Mouse (Mus musculus) C2C12 (cell line): ENCODE data around the gene Ms4a18. TPM values are rescaled to one million over a fixed set of nuclear protein-coding genes. Genes with fewer than 3 reads are reported as not detected.

Experiments used
- H3K27me3 ChIP-seq: one replicate; pipeline ENCODE4 v1.6.1; 2011; ENCODE audit not compliant: control insufficient read depth, insufficient read depth, insufficient read length
- H3K36me3 ChIP-seq: one replicate; pipeline ENCODE4 v1.6.1; 2011; ENCODE audit not compliant: control insufficient read depth, insufficient read depth
- H3K4me3 ChIP-seq: one replicate; pipeline ENCODE4 v1.5.1; 2011; ENCODE audit warnings: mild to moderate bottlenecking, control low read depth; ENCODE audit not compliant: poor library complexity, insufficient read depth, severe bottlenecking
- H3K79me2 ChIP-seq: one replicate; pipeline ENCODE4 v1.6.1; 2011; ENCODE audit not compliant: control insufficient read depth, insufficient read depth
- H3K79me3 ChIP-seq: one replicate; pipeline ENCODE4 v1.6.1; 2011; ENCODE audit warnings: low read depth, control low read depth
- H3ac ChIP-seq: one replicate; pipeline ENCODE3; 2011; ENCODE audit warnings: low read depth; ENCODE audit not compliant: control insufficient read depth, insufficient read length
- CEBPB ChIP-seq: IDR thresholded peaks from one replicate; pipeline ENCODE4 v1.6.1; 2011; ENCODE audit warnings: low read depth, mild to moderate bottlenecking, control low read depth, moderate library complexity
- CTCF ChIP-seq: IDR thresholded peaks from one replicate; pipeline ENCODE4 v1.5.1; 2011; ENCODE audit not compliant: control insufficient read depth, insufficient read depth, insufficient read length
- FOSL1 ChIP-seq: IDR thresholded peaks from one replicate; pipeline ENCODE4 v1.8.0; 2011; ENCODE audit warnings: mild to moderate bottlenecking, low read length; ENCODE audit not compliant: poor library complexity, insufficient read depth, severe bottlenecking
- MAX ChIP-seq: IDR thresholded peaks from one replicate; pipeline ENCODE4 v1.6.1; 2011; ENCODE audit warnings: mild to moderate bottlenecking, control low read depth
- MYOD1 ChIP-seq: IDR thresholded peaks from one replicate; pipeline ENCODE4 v1.6.1; 2011; ENCODE audit warnings: low read depth; ENCODE audit not compliant: control insufficient read depth, insufficient read length
- MYOG ChIP-seq: IDR thresholded peaks from one replicate; pipeline ENCODE4 v1.6.1; 2011; ENCODE audit not compliant: control insufficient read depth, insufficient read length; ENCODE audit errors: extremely low read depth
- USF1 ChIP-seq: IDR thresholded peaks from one replicate; pipeline ENCODE4 v1.6.1; 2011; ENCODE audit warnings: low read depth, mild to moderate bottlenecking, control low read depth, moderate library complexity
- polyA plus RNA-seq: library from polyadenylated mRNA; unstranded; fragments of >200 nt; fragmentation: generic; extraction: Trizol; gene quantifications from one replicate; pipeline ENCODE4 v1.2.1, GENCODE M21; 2012; ENCODE audit warnings: missing spikeins

The Ms4a18 gene
- polyA plus RNA-seq, 1 experiment: not detected

DNA sequence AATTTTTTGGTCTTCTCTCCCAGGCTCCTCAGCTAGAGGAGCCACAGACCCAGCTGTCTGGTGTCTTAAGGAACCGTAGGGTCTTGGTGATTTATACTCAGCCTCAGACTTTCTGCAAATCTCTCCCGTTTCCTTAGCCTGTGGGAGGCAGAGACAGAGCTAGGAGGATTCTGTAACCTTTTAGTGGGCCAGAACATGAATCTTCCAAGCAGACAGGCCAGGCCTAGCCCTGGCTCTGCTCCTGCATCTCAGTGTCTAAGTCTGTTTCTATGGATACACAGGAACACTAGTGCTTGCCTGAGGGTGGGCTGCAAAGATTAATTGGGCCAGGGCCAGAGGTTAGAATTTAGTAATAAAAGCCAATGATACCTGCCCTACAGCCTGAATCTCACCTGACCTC lies 44.6 kb downstream of the Ms4a18 start:
- H3K79me3 ChIP-seq: no peaks in the 10 kb centered on the region
- peaks cover 7% of the 10 kb centered on the region for H3K27me3 ChIP-seq
- TF ChIP-seq USF1 (no peak), MYOD1 (no peak), CEBPB (no peak), CTCF (no peak), MYOG (no peak), MAX (no peak), FOSL1 (no peak)
- H3K36me3 ChIP-seq: no peaks in the 10 kb centered on the region
- no peak overlapping the region for H3ac ChIP-seq
- H3K4me3 ChIP-seq: no peak overlapping the region
- H3K79me2 ChIP-seq: no peaks in the 10 kb centered on the region

GRCm38 (mm10) chr19:10972660-10973059 lies 45.2 kb downstream of the Ms4a18 start:
- Histone ChIP-seq H3K4me3 (no peak overlapping the region), H3K79me3 (no peaks in the 10 kb centered on the region), H3K79me2 (no peaks in the 10 kb centered on the region), H3K27me3 (peaks cover 12% of the 10 kb centered on the region), H3ac (no peak overlapping the region), H3K36me3 (no peaks in the 10 kb centered on the region)
- no peak for TF ChIP-seq CEBPB
- no peak for TF ChIP-seq MAX
- TF ChIP-seq FOSL1: no peak
- no peak for TF ChIP-seq CTCF
- TF ChIP-seq MYOD1: no peak

DNA sequence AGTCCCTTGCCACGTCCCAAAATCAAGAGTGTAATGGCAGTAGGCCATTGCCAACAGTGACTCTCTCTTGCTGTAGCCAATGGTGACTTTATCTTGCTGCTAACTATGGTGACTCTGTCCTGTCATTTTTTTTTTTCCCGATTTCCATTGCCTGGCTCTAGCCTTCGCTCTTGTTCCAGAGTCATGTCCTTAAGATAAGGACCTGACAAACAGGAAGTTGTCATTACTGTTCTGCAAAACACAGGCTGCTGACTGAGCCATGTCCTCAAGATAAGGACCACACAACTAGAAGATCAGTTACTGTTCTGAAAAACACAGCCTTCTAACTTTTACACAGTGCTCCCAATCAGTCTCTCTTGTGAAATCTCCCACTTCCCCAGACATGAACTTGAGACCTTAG lies 47.4 kb downstream of the Ms4a18 start:
- peaks cover 32% of the 10 kb centered on the region for H3K27me3 ChIP-seq
- no peak for TF ChIP-seq CTCF
- no peak for TF ChIP-seq FOSL1
- no peak for TF ChIP-seq MAX
- TF ChIP-seq MYOG: no peak
- no peak for TF ChIP-seq MYOD1
- TF ChIP-seq USF1: no peak
- TF ChIP-seq CEBPB: no peak
- H3ac ChIP-seq: no peak overlapping the region
- no peaks in the 10 kb centered on the region for H3K79me3 ChIP-seq
- no peak overlapping the region for H3K4me3 ChIP-seq
- H3K79me2 ChIP-seq: no peaks in the 10 kb centered on the region
- no peaks in the 10 kb centered on the region for H3K36me3 ChIP-seq

DNA sequence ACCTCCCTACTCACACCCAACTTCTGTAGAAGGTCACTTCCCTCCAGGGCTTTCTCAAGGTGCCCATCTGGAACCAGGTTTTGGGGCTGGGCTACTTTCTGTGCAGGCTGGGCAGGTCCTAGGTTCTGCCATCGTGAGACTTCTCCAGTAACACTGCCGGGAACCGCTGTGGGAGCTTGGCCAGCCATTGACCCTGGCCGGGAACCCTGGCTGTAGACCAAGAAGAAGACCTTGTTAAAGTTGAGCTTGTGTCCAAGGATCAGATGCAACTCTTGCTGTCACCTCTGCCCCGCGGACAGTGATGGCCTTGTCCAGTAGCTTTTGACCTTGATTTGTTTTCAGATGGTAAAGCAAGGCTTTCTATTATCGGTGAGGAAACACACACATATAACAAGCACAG lies 49.3 kb downstream of the Ms4a18 start:
- H3K36me3 ChIP-seq: no peaks in the 10 kb centered on the region
- H3ac ChIP-seq: no peak overlapping the region
- no peaks in the 10 kb centered on the region for H3K79me3 ChIP-seq
- H3K79me2 ChIP-seq: no peaks in the 10 kb centered on the region
- peaks cover 51% of the 10 kb centered on the region for H3K27me3 ChIP-seq
- no peak for TF ChIP-seq MAX
- no peak overlapping the region for H3K4me3 ChIP-seq

DNA sequence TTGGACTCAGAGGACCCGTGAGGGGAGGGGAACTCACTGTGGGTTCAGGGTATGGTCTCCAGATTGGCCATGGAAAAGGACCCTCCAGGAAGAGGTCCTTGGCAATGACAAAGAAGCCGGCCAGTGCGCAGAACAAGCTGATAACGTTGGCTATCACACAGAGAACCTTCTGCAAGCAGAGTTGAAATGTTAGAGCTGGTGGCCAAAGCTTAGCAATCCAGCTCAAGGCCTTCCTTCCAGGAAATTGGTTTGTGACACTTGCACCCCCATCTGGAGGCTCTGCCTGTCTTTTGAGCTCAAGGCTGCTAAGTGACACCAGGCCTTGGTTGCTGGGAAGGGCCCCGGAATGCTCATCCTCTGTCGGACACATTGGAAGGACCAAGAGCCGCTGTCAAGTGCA lies 52.1 kb downstream of the Ms4a18 start:
- no peak for TF ChIP-seq CTCF
- no peak for TF ChIP-seq MAX
- TF ChIP-seq MYOD1: no peak
- no peak for TF ChIP-seq MYOG
- no peak for TF ChIP-seq USF1
- no peak for TF ChIP-seq CEBPB
- TF ChIP-seq FOSL1: no peak
- no peaks in the 10 kb centered on the region for H3K36me3 ChIP-seq
- H3K27me3 ChIP-seq: peaks cover 77% of the 10 kb centered on the region
- H3K4me3 ChIP-seq: no peak overlapping the region
- H3ac ChIP-seq: no peak overlapping the region
- no peaks in the 10 kb centered on the region for H3K79me2 ChIP-seq
- no peaks in the 10 kb centered on the region for H3K79me3 ChIP-seq

DNA sequence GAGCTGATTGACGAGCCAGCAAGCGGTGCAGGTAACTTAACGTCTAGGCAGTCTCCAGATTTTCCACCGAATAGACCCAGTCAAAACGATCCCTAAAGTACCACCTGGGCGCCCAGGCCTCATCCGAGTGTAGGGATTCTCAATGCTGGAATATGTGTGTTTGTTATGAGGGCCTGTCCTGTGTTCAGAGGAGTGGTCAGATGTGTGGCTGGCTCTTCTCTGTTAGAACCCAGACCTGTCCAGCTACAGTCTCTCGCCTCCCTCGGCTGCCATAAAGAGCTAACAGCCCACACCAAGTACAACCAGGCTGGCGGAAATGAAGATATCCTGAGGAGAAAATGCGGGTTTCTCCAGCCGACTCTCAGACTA lies 57.9 kb downstream of the Ms4a18 start:
- TF ChIP-seq CTCF: no peak
- TF ChIP-seq FOSL1: no peak
- TF ChIP-seq MYOD1: no peak
- no peak for TF ChIP-seq MAX
- no peak for TF ChIP-seq MYOG
- no peak for TF ChIP-seq CEBPB
- TF ChIP-seq USF1: no peak
- peaks cover 40% of the 10 kb centered on the region for H3K27me3 ChIP-seq
- H3K36me3 ChIP-seq: no peaks in the 10 kb centered on the region
- no peaks in the 10 kb centered on the region for H3K79me2 ChIP-seq
- H3K79me3 ChIP-seq: no peaks in the 10 kb centered on the region
- H3ac ChIP-seq: no peak overlapping the region
- H3K4me3 ChIP-seq: no peak overlapping the region
